Mouse (Mus musculus) hindbrain, postnatal 0 days (tissue): ENCODE measurements at regions not wholly inside any gene's neighbourhood (a gene's known extent, or its start where the extent isn't known, plus 50 kb on each side); places are given as distances from the start of the nearest gene placed in this dataset.

Experiments
- ATAC-seq: fragments of 200-750 bp; cut with Nextera tagmentation; 2 replicates; pipeline ENCODE4 v1.8.0; 2017; ENCODE audit warnings: mild to moderate bottlenecking, moderate TSS enrichment, moderate library complexity
- DNase-seq: peaks from one replicate; pipeline ENCODE4 v3.0.0-alpha.2; 2015; ENCODE audit warnings: low spot score
- H3K27ac ChIP-seq: fragments of 300-500 bp; sonication (generic); 2 replicates; pipeline ENCODE4 v1.5.1; 2014; ENCODE audit warnings: mild to moderate bottlenecking
- H3K27me3 ChIP-seq: fragments of 300-500 bp; sonication (generic); 2 replicates; pipeline ENCODE4 v1.6.1; 2014; ENCODE audit warnings: low read length, mixed read lengths; ENCODE audit not compliant: insufficient read depth
- H3K36me3 ChIP-seq: fragments of 300-500 bp; sonication (generic); 2 replicates; pipeline ENCODE4 v1.6.1; 2014; ENCODE audit warnings: low read length, mixed read lengths; ENCODE audit not compliant: insufficient read depth
- H3K4me1 ChIP-seq: fragments of 300-500 bp; sonication (generic); 2 replicates; pipeline ENCODE4 v1.6.1; 2014; ENCODE audit warnings: antibody characterized with exemption, low read length, mixed read lengths; ENCODE audit not compliant: insufficient read depth
- H3K4me2 ChIP-seq: fragments of 300-500 bp; sonication (generic); 2 replicates; pipeline ENCODE4 v1.6.1; 2014; ENCODE audit warnings: low read depth, mild to moderate bottlenecking, low read length, moderate library complexity, mixed read lengths
- H3K4me3 ChIP-seq: fragments of 300-500 bp; sonication (generic); 2 replicates; pipeline ENCODE4 v1.5.1; 2014; ENCODE audit warnings: low read length
- H3K9ac ChIP-seq: fragments of 300-500 bp; sonication (generic); replicated peaks from 2 replicates; pipeline ENCODE4 v1.6.1; 2014; ENCODE audit warnings: mild to moderate bottlenecking, low read length, moderate library complexity, mixed read lengths
- H3K9me3 ChIP-seq: fragments of 300-500 bp; sonication (generic); 2 replicates; pipeline ENCODE4 v1.6.1; 2016; ENCODE audit warnings: low read length, mixed read lengths
- CTCF ChIP-seq: IDR thresholded peaks from 2 replicates; pipeline ENCODE4 v1.5.1; 2016; ENCODE audit warnings: antibody characterized with exemption, control low read depth, low read depth
- WGBS: fragments of 180-500 bp; shearing (Covaris S2); extraction: QIAGEN DNeasy Blood & Tissue Kit; methylation state at CpG from one replicate; pipeline ENCODE4 v1.1.7; 2014; 5-methylcytosine and 5-hydroxymethylcytosine counted together

DNA sequence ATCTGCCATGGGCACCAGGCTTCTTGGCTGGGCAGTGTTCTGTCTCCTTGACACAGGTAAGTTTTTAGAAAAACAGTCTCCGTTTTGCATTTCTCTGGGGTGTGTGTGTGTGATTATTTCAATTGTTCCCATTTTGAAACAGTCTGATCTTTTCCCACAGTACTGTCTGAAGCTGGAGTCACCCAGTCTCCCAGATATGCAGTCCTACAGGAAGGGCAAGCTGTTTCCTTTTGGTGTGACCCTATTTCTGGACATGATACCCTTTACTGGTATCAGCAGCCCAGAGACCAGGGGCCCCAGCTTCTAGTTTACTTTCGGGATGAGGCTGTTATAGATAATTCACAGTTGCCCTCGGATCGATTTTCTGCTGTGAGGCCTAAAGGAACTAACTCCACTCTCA lies 99.9 kb upstream of the 2210010C04Rik start:
- Histone ChIP-seq H3K4me1 (no peaks in the 10 kb centered on the region), H3K36me3 (no peaks in the 10 kb centered on the region), H3K4me3 (no peak overlapping the region), H3K9me3 (no peaks in the 10 kb centered on the region), H3K9ac (no peak overlapping the region), H3K27me3 (no peaks in the 10 kb centered on the region), H3K27ac (no peak overlapping the region), H3K4me2 (no peak overlapping the region)
- ATAC-seq (no peak), DNase-seq (no peak)
- TF ChIP-seq CTCF, result no peak
- WGBS, result 82% methylated on average over 4 of the region's 4 CpGs

GRCm38 (mm10) chr6:41129906-41130305 lies 94.6 kb upstream of the 2210010C04Rik start:
- H3K27me3 ChIP-seq, result no peaks in the 10 kb centered on the region
- 87% methylated on average over 4 of the region's 4 CpGs for WGBS

DNA sequence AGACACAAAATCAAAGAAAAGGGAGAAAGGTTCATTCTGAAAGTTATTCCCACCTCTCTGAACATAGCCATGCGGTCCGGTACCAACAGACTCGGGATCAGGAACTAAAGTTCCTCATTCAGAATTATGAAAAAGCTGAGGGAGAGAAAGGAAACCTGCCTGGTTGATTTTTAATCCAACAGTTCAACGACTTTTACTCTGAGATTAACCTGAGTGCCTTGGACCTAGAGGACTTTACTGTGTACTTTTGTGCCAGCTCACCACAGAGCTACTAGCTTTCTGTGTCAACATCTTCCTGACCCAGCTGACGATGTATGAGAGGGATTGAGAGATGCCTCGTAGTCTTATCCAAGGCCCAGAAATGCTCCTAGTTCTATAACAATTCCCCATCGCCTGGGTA lies 92.5 kb upstream of the 2210010C04Rik start:
- DNase-seq, result no peak
- Histone ChIP-seq H3K27me3 (no peaks in the 10 kb centered on the region), H3K9me3 (no peaks in the 10 kb centered on the region), H3K27ac (no peak overlapping the region), H3K4me2 (no peak overlapping the region), H3K4me1 (no peaks in the 10 kb centered on the region), H3K4me3 (no peak overlapping the region), H3K36me3 (no peaks in the 10 kb centered on the region), H3K9ac (no peak overlapping the region)
- 91% methylated on average over 7 of the region's 7 CpGs for WGBS
- no peak for TF ChIP-seq CTCF
- ATAC-seq, result no peak

More at GRCm38 (mm10) chr6:41129906-41130305, 94.6 kb upstream of the 2210010C04Rik start:
- no peak overlapping the region for H3K9ac ChIP-seq
- no peak for DNase-seq
- H3K36me3 ChIP-seq, result no peaks in the 10 kb centered on the region
- H3K4me1 ChIP-seq, result no peaks in the 10 kb centered on the region
- no peak for TF ChIP-seq CTCF
- ATAC-seq, result no peak
- H3K27ac ChIP-seq, result no peak overlapping the region
- no peaks in the 10 kb centered on the region for H3K9me3 ChIP-seq
- no peak overlapping the region for H3K4me2 ChIP-seq
- H3K4me3 ChIP-seq, result no peak overlapping the region

DNA sequence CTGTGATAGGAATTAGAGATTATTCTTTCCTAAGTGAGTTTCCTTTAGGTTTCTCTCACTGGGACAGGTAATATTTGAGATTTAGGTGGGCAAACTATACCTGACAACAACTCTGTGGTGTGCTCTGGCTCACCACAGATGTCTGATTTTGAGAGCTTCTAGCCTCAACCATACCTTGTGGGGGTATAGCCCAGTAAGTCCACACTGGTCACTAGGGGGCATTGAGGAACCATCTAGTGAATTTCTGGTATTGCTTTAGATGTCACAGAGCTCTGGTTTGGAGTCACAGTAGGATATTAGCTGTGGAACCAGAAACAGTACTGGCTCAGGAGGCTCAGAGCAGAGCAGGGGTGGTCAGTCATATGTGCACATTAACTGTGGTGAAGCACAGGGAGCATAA lies 91.5 kb upstream of the 2210010C04Rik start:
- ATAC-seq, result no peak
- Histone ChIP-seq H3K9ac (no peak overlapping the region), H3K27me3 (no peaks in the 10 kb centered on the region)

GRCm38 (mm10) chr6:41121641-41122040 lies 86.3 kb upstream of the 2210010C04Rik start:
- Histone ChIP-seq H3K36me3 (no peaks in the 10 kb centered on the region), H3K9ac (no peak overlapping the region), H3K27ac (no peak overlapping the region), H3K4me1 (no peaks in the 10 kb centered on the region), H3K27me3 (no peaks in the 10 kb centered on the region), H3K4me3 (no peak overlapping the region), H3K4me2 (no peak overlapping the region), H3K9me3 (no peaks in the 10 kb centered on the region)
- DNase-seq (no peak), ATAC-seq (no peak)
- WGBS, result 78% methylated on average over 3 of the region's 3 CpGs
- no peak for TF ChIP-seq CTCF

More for the DNA sequence above, 91.5 kb upstream of the 2210010C04Rik start:
- Histone ChIP-seq H3K27ac (no peak overlapping the region), H3K4me3 (no peak overlapping the region), H3K9me3 (no peaks in the 10 kb centered on the region), H3K4me1 (no peaks in the 10 kb centered on the region), H3K4me2 (no peak overlapping the region), H3K36me3 (no peaks in the 10 kb centered on the region)
- DNase-seq, result no peak
- no peak for TF ChIP-seq CTCF

- TF ChIP-seq CTCF, result no peak
- WGBS, result 84% methylated on average over 2 of the region's 2 CpGs
- ATAC-seq, result no peak
These were observed 83.9 kb upstream of the 2210010C04Rik start for GRCm38 (mm10) chr6:41119176-41119575.

DNA sequence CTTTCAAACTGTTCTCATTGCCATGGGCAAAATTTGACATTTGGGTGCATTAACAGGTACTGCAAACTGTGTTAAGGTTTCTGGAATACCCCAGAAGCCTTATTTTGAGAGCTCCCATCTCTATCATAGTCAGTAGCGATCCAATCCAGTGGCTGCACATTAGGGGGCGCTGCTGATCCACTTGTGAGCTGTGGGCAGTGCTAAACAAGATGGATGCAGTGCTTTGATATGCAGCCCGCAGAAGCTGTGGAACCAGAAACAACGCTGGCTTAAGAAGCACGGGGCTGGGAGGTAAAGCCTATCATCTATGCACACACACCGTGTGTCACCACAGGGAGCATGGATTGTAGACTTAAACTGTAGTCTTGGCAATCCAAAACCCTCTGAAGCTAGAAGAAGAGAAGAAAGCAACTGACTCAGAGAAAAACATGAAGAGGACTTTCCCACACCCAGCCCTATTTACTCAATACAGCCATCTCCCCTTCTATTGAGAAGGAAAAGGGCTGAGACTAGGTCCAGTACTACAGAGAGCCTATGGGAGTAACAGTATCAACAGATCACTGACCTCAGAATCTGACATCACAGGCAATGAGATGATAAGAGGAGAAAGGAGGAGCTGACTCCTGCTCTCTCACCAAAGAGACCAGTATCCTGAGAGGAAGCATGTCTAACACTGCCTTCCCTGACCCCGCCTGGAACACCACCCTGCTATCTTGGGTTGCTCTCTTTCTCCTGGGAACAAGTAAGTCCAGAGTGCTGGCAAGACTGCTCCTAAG lies 83.1 kb upstream of the 2210010C04Rik start:
- H3K9ac ChIP-seq, result no peak overlapping the region
- H3K4me1 ChIP-seq, result no peaks in the 10 kb centered on the region
- DNase-seq (peak; percentile 82), ATAC-seq (peak; percentile 86)
- no peak overlapping the region for H3K4me3 ChIP-seq
- H3K27me3 ChIP-seq, result no peaks in the 10 kb centered on the region
- H3K9me3 ChIP-seq, result no peaks in the 10 kb centered on the region
- 15% methylated on average over 7 of the region's 7 CpGs for WGBS
- H3K36me3 ChIP-seq, result no peaks in the 10 kb centered on the region
- TF ChIP-seq CTCF, result peak; percentile 75
- H3K27ac ChIP-seq, result no peak overlapping the region
- H3K4me2 ChIP-seq, result peak overlapping the region; percentile 34; the same call in 1 of the 2 replicates

More at GRCm38 (mm10) chr6:41119176-41119575, 83.9 kb upstream of the 2210010C04Rik start:
- no peaks in the 10 kb centered on the region for H3K27me3 ChIP-seq
- H3K36me3 ChIP-seq, result no peaks in the 10 kb centered on the region
- no peak for DNase-seq
- no peak overlapping the region for H3K27ac ChIP-seq
- no peaks in the 10 kb centered on the region for H3K9me3 ChIP-seq
- no peak overlapping the region for H3K4me2 ChIP-seq
- no peak overlapping the region for H3K4me3 ChIP-seq
- H3K4me1 ChIP-seq, result no peaks in the 10 kb centered on the region
- no peak overlapping the region for H3K9ac ChIP-seq
